Mouse (Mus musculus) ES-E14 (cell line): ENCODE measurements around the gene 1700001O22Rik.

Experiments
- CHD2 ChIP-seq: IDR thresholded peaks from 2 replicates; pipeline ENCODE4 v1.6.1; 2014; ENCODE audit warnings: mild to moderate bottlenecking, low read depth, low read length, inconsistent platforms
- HCFC1 ChIP-seq: IDR thresholded peaks from 2 replicates; pipeline ENCODE4 v1.6.1; 2012; ENCODE audit warnings: low read length, inconsistent platforms, borderline replicate concordance; ENCODE audit not compliant: insufficient read depth
- MAFK ChIP-seq: IDR thresholded peaks from 2 replicates; pipeline ENCODE4 v1.6.1; 2014; ENCODE audit warnings: mild to moderate bottlenecking, low read depth, low read length, inconsistent platforms; ENCODE audit not compliant: insufficient read depth
- ZNF384 ChIP-seq: IDR thresholded peaks from 2 replicates; pipeline ENCODE4 v1.6.1; 2012; ENCODE audit warnings: low read depth, low read length, inconsistent platforms

DNA sequence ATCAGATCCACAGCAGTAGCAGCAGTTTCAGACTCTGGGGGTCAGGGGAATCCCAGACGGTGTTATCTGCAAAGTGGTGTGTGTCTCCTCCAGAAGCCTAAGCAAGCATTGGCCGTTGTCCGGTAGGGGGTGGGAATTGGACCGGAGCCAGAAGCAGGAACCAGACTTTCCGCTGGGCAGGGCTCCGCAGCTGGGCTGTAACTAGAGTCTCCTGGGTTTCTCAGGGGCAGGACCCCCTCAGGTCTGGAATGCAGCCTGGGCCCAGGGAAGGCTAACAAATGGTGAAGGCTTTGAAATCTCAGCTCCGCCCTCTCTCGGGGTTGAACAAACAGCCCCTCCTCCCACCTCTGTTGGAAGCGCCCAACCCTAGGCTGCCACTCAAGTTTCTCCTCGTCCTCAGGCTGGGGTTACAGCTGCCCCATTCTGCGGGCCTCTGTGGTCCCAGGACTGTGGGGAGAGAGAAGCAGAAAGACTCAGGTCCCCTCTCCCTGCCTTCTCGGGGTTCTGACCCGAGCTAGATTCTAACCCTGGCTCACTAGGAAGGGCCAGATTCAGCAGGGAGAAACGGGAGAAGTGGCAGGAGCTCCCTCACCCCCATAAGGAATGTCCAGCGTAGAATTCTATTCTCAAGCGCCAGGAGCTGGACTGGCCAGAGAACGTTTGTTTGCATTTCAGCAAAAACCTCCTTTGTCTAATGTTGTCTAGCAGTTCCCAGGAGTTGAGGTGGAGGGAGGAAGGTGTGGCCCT, 44.9 kb downstream of the 1700001O22Rik start:
- TF ChIP-seq ZNF384, result no peak
- no peak for TF ChIP-seq HCFC1
- TF ChIP-seq CHD2, result no peak
- TF ChIP-seq MAFK, result no peak
